Mouse (Mus musculus) small intestine, adult 2 months (tissue): ENCODE results near the gene Cited2. TPM values are rescaled to one million over a fixed set of nuclear protein-coding genes. Genes with fewer than 3 reads are reported as not detected.

ENCODE experiments used
- H3K27ac ChIP-seq: fragments of 200-500 bp; 2 replicates; pipeline ENCODE4 v1.5.1; 2012; ENCODE audit warnings: low read depth, low read length, control low read depth, inconsistent platforms; ENCODE audit not compliant: insufficient read depth
- H3K27me3 ChIP-seq: fragments of 200-500 bp; 2 replicates; pipeline ENCODE4 v1.6.1; 2012; ENCODE audit warnings: mild to moderate bottlenecking, moderate library complexity, low read length, inconsistent platforms; ENCODE audit not compliant: control insufficient read depth, insufficient read depth
- H3K36me3 ChIP-seq: fragments of 200-500 bp; 2 replicates; pipeline ENCODE4 v1.6.1; 2012; ENCODE audit warnings: mild to moderate bottlenecking, low read length, control low read depth, inconsistent platforms; ENCODE audit not compliant: control insufficient read depth, insufficient read depth
- H3K4me1 ChIP-seq: fragments of 200-500 bp; 2 replicates; pipeline ENCODE4 v1.6.1; 2012; ENCODE audit warnings: low read length, inconsistent platforms, mixed read lengths; ENCODE audit not compliant: control insufficient read depth, insufficient read depth, insufficient read length
- H3K4me3 ChIP-seq: fragments of 200-500 bp; 2 replicates; pipeline ENCODE4 v1.5.1; 2012; ENCODE audit warnings: low read depth, mild to moderate bottlenecking, control low read depth, inconsistent platforms, low read length, moderate library complexity
- CTCF ChIP-seq: fragments of 200-500 bp; IDR thresholded peaks from 2 replicates; pipeline ENCODE4 v1.5.1; 2012; ENCODE audit warnings: low read depth, mild to moderate bottlenecking, control low read depth, inconsistent platforms, low read length, moderate library complexity, mixed read lengths; ENCODE audit not compliant: insufficient replicate concordance, insufficient read length; ENCODE audit errors: extremely low read depth
- POLR2A ChIP-seq: fragments of 200-500 bp; IDR thresholded peaks from 2 replicates; pipeline ENCODE4 v1.6.1; 2012; ENCODE audit warnings: low read depth, mild to moderate bottlenecking, control low read depth, inconsistent platforms, low read length, moderate library complexity
- WGBS: fragments of 180-500 bp; shearing (Covaris S2); methylation state at CpG from one replicate; pipeline ENCODE4 v1.1.7; 2018; 5-methylcytosine and 5-hydroxymethylcytosine counted together
- polyA plus RNA-seq: library from polyadenylated mRNA; depleted of rRNA; stranded (reverse); fragments of >200 nt; gene quantifications from 2 replicates; pipeline ENCODE4 v1.2.3, GENCODE M21; 2012

Gene Cited2
- polyA plus RNA-seq, 1 experiment: 143 TPM

DNA sequence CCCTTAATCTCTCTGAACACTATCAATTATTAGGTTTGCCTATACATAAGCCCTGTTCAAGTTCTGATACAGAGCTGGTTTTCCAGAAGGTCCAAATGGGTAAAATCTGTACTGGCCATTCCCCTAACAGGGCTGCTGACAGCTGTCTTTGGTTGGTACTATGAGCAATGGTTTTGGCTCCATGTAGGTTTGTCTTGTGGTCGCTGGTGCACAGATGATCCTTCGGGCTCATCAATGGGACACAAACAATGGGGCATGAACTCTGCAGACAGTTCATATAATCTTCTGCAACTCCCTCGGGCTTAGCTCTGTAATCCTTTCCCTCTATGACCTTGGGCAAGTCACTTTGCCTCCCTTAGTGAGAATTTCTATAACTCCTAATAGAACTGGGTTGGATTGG lies 12.3 kb upstream of the Cited2 start:
- Histone ChIP-seq H3K4me1 (peaks cover 3% of the 10 kb centered on the region; the same call in 1 of the 2 replicates), H3K4me3 (no peak overlapping the region), H3K27me3 (no peaks in the 10 kb centered on the region), H3K27ac (no peak overlapping the region), H3K36me3 (no peaks in the 10 kb centered on the region)
- TF ChIP-seq POLR2A (no peak), CTCF (no peak)
- WGBS: 93% methylated on average over 3 of the region's 3 CpGs

DNA sequence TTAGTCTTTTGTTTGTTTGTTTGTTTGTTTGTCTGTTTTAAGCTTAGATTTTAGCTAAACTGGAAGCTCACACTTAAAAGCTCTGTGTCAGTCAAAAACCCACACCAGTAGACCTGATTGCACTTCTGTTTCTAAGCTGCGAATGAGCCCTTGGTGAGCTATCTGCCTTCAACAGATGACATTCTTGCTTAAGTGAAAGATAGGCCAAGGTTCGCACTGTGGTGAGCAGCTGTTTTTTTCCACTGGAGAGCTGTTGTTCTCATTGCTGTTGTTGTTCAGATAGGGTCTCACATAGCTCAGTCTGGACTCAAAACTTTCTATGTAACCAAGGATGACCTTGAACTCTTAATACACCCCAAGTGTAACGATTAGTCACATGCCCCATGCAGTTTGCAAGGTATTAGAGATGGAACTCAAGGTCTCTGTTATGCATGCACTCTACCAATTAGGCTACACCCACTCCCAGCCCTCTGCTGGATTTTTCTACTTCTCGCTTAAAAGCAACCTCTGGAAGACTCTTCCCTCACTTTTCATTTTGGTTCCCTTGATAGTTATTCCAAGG lies 3.9 kb upstream of the Cited2 start:
- TF ChIP-seq POLR2A (no peak), CTCF (no peak)
- H3K27ac ChIP-seq: no peak overlapping the region
- H3K27me3 ChIP-seq: no peaks in the 10 kb centered on the region
- WGBS: 79% methylated on average over 4 of the region's 4 CpGs
- no peak overlapping the region for H3K4me3 ChIP-seq
- H3K4me1 ChIP-seq: no peaks in the 10 kb centered on the region; the same call in 1 of the 2 replicates
- peaks cover 3% of the 10 kb centered on the region; the same call in 1 of the 2 replicates for H3K36me3 ChIP-seq

DNA sequence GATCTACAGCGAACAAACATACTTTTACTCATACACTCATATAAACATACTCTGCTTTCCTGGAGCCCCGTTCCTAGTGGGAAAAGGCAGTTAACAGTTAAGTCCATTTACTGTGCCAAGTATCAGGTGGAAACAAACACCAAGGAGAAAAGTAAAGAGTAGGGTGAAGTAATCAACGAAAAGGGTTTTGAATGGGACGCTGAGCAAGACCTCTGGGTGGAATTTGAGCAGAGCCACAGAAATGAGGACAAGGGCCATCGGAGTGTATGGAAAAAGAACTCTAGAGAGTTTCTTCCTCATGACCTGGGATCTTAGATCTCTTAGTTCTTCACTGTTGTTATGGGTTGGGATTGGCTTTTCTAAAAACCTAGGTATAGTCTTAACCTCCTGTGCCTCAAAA lies 3.4 kb upstream of the Cited2 start:
- Histone ChIP-seq H3K36me3 (peaks cover 8% of the 10 kb centered on the region; the same call in 1 of the 2 replicates), H3K4me3 (no peak overlapping the region), H3K27ac (no peak overlapping the region), H3K4me1 (no peaks in the 10 kb centered on the region; the same call in 1 of the 2 replicates), H3K27me3 (no peaks in the 10 kb centered on the region)
- TF ChIP-seq CTCF (no peak), POLR2A (no peak)
- 92% methylated on average over 5 of the region's 5 CpGs for WGBS

DNA sequence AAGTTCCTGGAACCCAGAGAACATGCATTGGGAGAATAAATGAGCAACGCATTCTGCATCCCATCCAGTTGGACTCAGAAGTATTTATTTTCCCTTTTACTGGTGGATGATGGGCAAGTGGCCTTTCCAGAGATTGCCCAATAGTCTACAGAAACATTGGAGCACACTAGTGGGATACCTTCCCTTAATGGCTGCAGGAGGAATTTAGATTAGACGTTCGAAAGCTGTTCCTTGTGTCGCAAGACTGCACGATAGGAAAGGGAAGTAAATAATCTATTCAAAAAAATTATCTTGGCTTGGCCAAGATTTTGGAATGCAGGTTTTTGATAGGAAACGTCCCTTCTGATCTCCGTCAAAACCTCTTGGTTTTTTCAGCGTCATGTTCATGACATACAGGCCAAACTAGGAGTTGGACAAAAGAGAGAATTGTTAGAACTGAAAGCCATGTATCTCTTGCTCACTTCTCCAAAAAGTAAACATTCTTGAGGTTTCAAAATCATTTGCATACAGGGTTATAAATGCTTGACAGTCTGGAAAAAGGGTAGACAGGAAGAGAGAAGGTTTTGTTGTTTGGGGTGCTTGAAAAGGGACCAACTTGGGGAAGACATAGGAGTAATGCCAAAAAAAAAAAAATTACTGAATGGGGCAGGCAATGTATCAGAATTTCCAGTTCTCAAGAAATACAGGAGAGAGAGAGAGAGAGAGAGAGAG lies 2.0 kb upstream of the Cited2 start:
- Histone ChIP-seq H3K27ac (peak overlapping the region; percentile 89), H3K27me3 (no peaks in the 10 kb centered on the region), H3K4me1 (peaks cover 1% of the 10 kb centered on the region; the same call in 1 of the 2 replicates), H3K4me3 (no peak overlapping the region), H3K36me3 (peaks cover 12% of the 10 kb centered on the region)
- 42% methylated on average over 8 of the region's 8 CpGs for WGBS
- TF ChIP-seq CTCF: no peak

DNA sequence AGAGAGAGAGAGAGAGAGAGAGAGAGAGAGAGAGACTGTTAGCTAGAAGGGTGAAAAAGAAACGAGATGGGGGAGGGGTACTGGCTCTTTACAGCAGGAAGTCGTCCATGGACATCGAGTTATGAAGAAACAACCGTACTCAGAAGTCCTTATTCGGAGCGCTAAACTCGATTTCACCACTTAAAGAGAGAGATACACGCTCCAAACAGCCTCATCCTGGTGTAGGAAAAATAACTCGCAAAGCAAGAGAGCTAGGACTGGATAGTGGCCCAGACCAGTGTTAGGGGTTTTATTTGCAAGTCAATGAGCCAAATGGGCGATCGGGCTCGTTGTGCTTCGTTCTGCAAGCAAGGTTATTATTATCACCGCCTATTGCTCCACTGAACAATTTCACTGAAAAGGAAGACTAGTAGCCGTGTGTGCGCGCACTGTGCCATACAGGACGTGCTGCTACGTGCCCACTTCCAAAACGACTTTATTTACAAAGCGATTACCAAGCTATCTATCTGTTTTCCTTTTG lies 1.4 kb upstream of the Cited2 start:
- no peak for TF ChIP-seq CTCF
- no peak for TF ChIP-seq POLR2A
- peaks cover 12% of the 10 kb centered on the region for H3K36me3 ChIP-seq
- H3K27ac ChIP-seq: peak overlapping the region; percentile 89
- H3K27me3 ChIP-seq: no peaks in the 10 kb centered on the region
- under 1% methylated on average over 21 of the region's 21 CpGs for WGBS
- H3K4me3 ChIP-seq: peak overlapping the region; percentile 84
- H3K4me1 ChIP-seq: peaks cover 6% of the 10 kb centered on the region

DNA sequence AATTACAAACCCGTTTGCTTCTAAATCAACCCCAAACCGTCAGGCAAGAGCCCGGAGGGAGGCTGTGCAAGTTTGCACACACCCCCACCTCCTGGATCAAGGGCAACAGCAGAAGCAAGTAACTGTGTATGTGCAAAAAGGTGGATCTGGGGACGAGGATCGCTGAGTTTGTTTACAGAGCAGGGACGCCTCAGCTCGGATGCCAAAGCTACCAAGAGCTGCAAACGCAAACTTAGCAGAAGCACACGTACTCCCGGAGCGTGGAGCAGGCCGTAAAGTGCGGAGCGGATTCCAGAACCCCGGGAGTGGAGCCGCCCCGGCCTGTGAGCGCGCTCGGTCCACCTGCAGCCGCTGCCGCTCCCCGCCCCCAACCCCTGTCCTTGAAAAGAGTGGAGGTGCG lies 860 bp upstream of the Cited2 start:
- WGBS: 1% methylated on average over 24 of the region's 24 CpGs
- Histone ChIP-seq H3K27ac (peak overlapping the region; percentile 99), H3K36me3 (peaks cover 12% of the 10 kb centered on the region), H3K27me3 (no peaks in the 10 kb centered on the region), H3K4me3 (peak overlapping the region; percentile 84), H3K4me1 (peaks cover 6% of the 10 kb centered on the region)
- TF ChIP-seq POLR2A (peak; percentile 58; the same call in 1 of the 2 replicates), CTCF (no peak)

DNA sequence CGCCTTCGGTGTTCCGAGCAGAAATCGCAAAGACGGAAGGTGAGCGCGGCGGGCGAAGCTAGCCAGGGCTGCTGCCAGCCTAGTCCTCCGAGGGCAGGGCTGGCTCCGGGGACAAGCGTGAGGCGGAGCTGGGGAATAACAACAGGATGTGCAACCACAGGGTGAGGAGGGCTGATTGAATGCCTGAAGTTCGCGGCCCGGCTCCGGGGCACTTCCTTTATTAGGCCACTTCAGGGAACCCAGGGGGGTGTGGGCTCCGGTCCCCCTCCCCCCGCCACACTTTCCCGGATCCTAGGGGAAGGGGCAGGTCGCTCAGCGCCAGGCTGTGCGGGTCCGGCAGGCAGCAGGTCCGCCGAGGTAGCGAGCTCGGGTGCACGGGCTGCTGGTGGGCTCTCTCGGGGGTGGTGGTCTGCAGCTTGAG lies 413 bp downstream of the Cited2 start:
- Histone ChIP-seq H3K27me3 (no peaks in the 10 kb centered on the region), H3K4me3 (peak overlapping the region; percentile 84), H3K27ac (peak overlapping the region; percentile 95), H3K4me1 (peaks cover 10% of the 10 kb centered on the region), H3K36me3 (peaks cover 12% of the 10 kb centered on the region)
- no peak for TF ChIP-seq CTCF
- TF ChIP-seq POLR2A: no peak
- WGBS: under 1% methylated on average over 30 of the region's 30 CpGs
